Mouse (Mus musculus): ENCODE measurements at regions not wholly inside any gene's neighbourhood (a gene's known extent, or its start where the extent isn't known, plus 50 kb on each side); places are given as distances from the start of the nearest gene placed in this dataset.

DNA sequence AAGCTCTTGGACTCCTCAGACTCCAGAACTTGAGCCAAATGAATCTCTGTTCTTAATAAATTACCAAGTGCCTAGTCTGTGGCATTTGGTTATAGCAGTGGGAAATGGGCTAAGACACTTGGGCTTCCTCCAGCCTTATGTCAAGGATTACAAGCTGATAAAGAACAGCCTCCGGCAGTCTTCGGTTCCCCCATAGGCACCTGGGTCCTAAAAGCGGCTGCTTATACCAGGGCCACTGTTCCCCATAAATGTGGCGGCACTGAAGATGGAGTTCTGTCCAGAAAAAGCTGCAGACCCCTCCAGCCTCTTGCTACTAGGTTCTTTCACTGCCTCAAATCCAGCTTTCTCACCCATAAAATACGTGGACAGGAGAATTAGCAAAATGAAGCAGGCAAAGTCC is 87.6 kb downstream of the Il9r start:
- no peak for TF ChIP-seq CTCF (IDR thresholded peaks at IDR 0.05; ENCODE audit: low read depth)
- no peak for DNase-seq (ENCODE audit: low spot score)
- no peak overlapping the region for H3K4me2 ChIP-seq (ENCODE audit: low read length)
- H3K27me3 ChIP-seq (ENCODE audit: insufficient read depth, low read length), result no peaks in the 10 kb centered on the region
- no peak for ATAC-seq (replicated peaks; ENCODE audit: low FRiP score, low read depth)
- H3K36me3 ChIP-seq (ENCODE audit: insufficient read depth, low read length), result no peaks in the 10 kb centered on the region
- no peak overlapping the region for H3K27ac ChIP-seq
- H3K4me1 ChIP-seq (replicated peaks; ENCODE audit: insufficient read depth, low read length), result peaks cover 3% of the 10 kb centered on the region; the same call in 1 of the 2 replicates
- H3K9me3 ChIP-seq (replicated peaks; ENCODE audit: low read length), result no peaks in the 10 kb centered on the region; the same call in 1 of the 2 replicates
- no peak overlapping the region for H3K9ac ChIP-seq (ENCODE audit: low read depth, low read length)
- no peak overlapping the region for H3K4me3 ChIP-seq (replicated peaks; ENCODE audit: low read depth, low read length)
- 47% methylated on average over 5 of the region's 5 CpGs for WGBS

- no peak overlapping the region for H3K4me3 ChIP-seq (replicated peaks; ENCODE audit: low read depth, low read length)
- H3K36me3 ChIP-seq (ENCODE audit: insufficient read depth, low read length), result no peaks in the 10 kb centered on the region
- no peaks in the 10 kb centered on the region; the same call in 1 of the 2 replicates for H3K9me3 ChIP-seq (replicated peaks; ENCODE audit: low read length)
- DNase-seq (ENCODE audit: low spot score) (no peak), ATAC-seq (replicated peaks; ENCODE audit: low FRiP score, low read depth) (no peak)
- WGBS, result 56% methylated on average over 3 of the region's 3 CpGs
- H3K27me3 ChIP-seq (ENCODE audit: insufficient read depth, low read length), result no peaks in the 10 kb centered on the region
- H3K9ac ChIP-seq (ENCODE audit: low read depth, low read length), result no peak overlapping the region
- H3K27ac ChIP-seq, result no peak overlapping the region
- H3K4me2 ChIP-seq (ENCODE audit: low read length), result no peak overlapping the region
- no peak for TF ChIP-seq CTCF (IDR thresholded peaks at IDR 0.05; ENCODE audit: low read depth)
- peaks cover 3% of the 10 kb centered on the region; the same call in 1 of the 2 replicates for H3K4me1 ChIP-seq (replicated peaks; ENCODE audit: insufficient read depth, low read length)
Measured at GRCm38 (mm10) chr11:32111841-32112240, 88.2 kb downstream of the Il9r start.

DNA sequence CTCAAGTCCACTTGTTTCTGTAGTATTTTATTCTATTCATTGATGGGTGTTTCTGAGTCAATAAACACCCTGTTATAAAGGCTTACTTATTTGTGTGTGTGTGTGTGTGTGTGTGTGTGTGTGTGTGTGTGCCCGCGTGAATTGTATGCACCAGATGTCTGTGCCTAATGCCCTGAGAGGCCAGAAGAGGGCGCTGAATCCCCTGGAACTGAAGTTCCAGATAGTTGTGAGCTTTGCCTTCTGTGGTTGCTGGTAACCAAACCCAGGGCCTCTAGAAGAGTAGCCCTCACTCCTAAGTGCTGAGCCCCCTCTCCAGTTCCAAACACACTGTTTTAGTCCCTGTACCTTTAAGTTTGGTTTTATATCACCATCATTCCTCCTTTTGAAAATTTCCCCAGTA is 90.2 kb downstream of the Il9r start:
- Histone ChIP-seq H3K9me3 (replicated peaks; ENCODE audit: low read length) (no peaks in the 10 kb centered on the region; the same call in 1 of the 2 replicates), H3K4me1 (replicated peaks; ENCODE audit: insufficient read depth, low read length) (peaks cover 3% of the 10 kb centered on the region; the same call in 1 of the 2 replicates), H3K4me2 (ENCODE audit: low read length) (no peak overlapping the region), H3K9ac (ENCODE audit: low read depth, low read length) (no peak overlapping the region), H3K27me3 (ENCODE audit: insufficient read depth, low read length) (no peaks in the 10 kb centered on the region), H3K4me3 (replicated peaks; ENCODE audit: low read depth, low read length) (no peak overlapping the region), H3K27ac (no peak overlapping the region), H3K36me3 (ENCODE audit: insufficient read depth, low read length) (no peaks in the 10 kb centered on the region)
- WGBS, result 89% methylated on average over 3 of the region's 3 CpGs
- peak; percentile 23; the same call in 1 of the 2 replicates for TF ChIP-seq CTCF (IDR thresholded peaks at IDR 0.05; ENCODE audit: low read depth)
- DNase-seq (ENCODE audit: low spot score) (no peak), ATAC-seq (replicated peaks; ENCODE audit: low FRiP score, low read depth) (no peak)
